In the genomic region with DNA sequence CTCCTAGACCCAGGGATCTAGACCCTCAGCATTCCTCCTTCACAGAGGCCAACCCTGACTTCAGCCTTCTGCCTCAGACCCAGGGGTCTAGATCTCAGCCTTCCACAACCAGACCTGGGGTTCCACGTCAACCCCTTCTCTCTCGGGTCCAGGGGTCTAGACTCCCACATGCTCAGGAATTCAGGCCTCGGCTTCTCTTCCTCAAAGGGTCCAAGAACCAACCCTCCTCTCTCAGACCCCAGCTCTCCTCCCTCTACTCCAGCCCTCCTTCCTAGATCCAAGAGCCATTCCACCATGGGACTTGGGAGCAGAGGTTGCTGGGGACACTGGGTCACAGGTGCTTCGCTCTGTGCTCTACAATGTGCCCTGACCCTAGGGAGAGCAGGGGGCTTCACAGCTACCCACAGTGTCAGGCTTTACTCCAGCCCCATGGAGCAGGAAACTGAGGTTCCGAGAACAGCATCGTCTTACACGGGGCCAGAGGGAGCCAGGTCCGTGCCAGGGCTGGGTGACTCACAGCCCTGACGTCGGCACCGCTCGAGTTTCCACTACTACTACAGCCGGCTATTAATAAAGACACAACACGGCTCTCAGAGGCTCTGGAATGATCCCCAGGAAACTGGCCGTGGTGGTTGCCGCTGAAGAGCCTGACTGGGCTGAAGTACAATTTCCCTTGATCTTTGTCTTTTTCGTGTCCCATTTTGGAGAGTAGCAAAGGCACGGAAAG, we compare ENCODE assay signal across 10 mouse cellular contexts. TPM values are rescaled to one million over a fixed set of nuclear protein-coding genes. Genes with fewer than 3 reads are reported as not detected.
DNase-seq lines count a peak whose midpoint lies in the region; ATAC-seq lines count a peak whose summit lies in the region.
"Had no signal": no experiment of that assay in that cellular context is flagged by ENCODE, and none has a peak within 500 bp of the region (broad histone marks: within the 10 kb centered on the region; RNA-seq: fewer than 3 reads in every experiment).

No protein-coding gene starts in this region.

- ATAC-seq in erythroid progenitor cell, adult 5-6 weeks (replicated peaks; ENCODE audit: low FRiP score, poor library complexity, severe bottlenecking) = no peak
- ATAC-seq: inflammation-experienced regulatory T-cells, adult 6 months had no signal

- DNase-seq in kidney, postnatal 25 days = peak; percentile 13 to 17
- no peak for DNase-seq in kidney, adult 18-20 months
- peak; percentile 77 for DNase-seq in adrenal gland, adult 8-10 months
- peak; percentile 81 to 84 for DNase-seq in heart, adult 9 months (ENCODE audit: low spot score in 2 of 2)
- peak; percentile 63 for DNase-seq in lung, postnatal 25 days (ENCODE audit: low spot score)
- DNase-seq in spleen, adult 12 weeks (ENCODE audit: low spot score) = no peak
- no peak for DNase-seq in right cerebral cortex, postnatal 36 days (ENCODE audit: low spot score in 2 of 2)

RNA-seq across cellular contexts. Expression of gene Sbk3, which starts 1.5 kb away (rescaled TPM):
- total RNA-seq in adrenal gland, adult 8-10 months (2022) = under 1 TPM; 0.15 to 0.74 (median 0.34) TPM
- total RNA-seq in erythroid progenitor cell, adult 5-6 weeks (2015; ENCODE audit: low replicate concordance) = not detected in 2 replicates
- not detected in 2 replicates for total RNA-seq in erythroid progenitor cell, adult 5-6 weeks (2017; ENCODE audit: low replicate concordance)
- total RNA-seq: MEL had no signal

RNA-seq across cellular contexts. Expression of gene Sbk2, which starts 8.3 kb away (rescaled TPM):
- total RNA-seq in adrenal gland, adult 8-10 months (2022) = 1 to 10 TPM in 2 of 4 experiments, under 1 TPM in 1, not detected in 1; 0.45 to 2.1 (median 1.8) TPM
- not detected in 2 replicates for total RNA-seq in erythroid progenitor cell, adult 5-6 weeks (2015; ENCODE audit: low replicate concordance)
- total RNA-seq in erythroid progenitor cell, adult 5-6 weeks (2017; ENCODE audit: low replicate concordance) = not detected in 2 replicates
- total RNA-seq: MEL had no signal

RNA-seq across cellular contexts. Expression of gene Zfp579, which starts 23.5 kb away (rescaled TPM):
- 10 to 100 TPM; 19.1 to 29.6 (median 27.4) TPM for total RNA-seq in adrenal gland, adult 8-10 months (2022)
- 9.2 TPM in 1 of 2 replicates, not detected in the other for total RNA-seq in erythroid progenitor cell, adult 5-6 weeks (2015; ENCODE audit: low replicate concordance)
- total RNA-seq in erythroid progenitor cell, adult 5-6 weeks (2017; ENCODE audit: low replicate concordance) = 1.8 TPM in 1 of 2 replicates, not detected in the other

RNA-seq across cellular contexts. Expression of gene Zfp524, which starts 41.7 kb away (rescaled TPM):
- total RNA-seq in adrenal gland, adult 8-10 months (2022) = 10 to 100 TPM; 10.0 to 15.2 (median 12.0) TPM
- total RNA-seq in erythroid progenitor cell, adult 5-6 weeks (2015; ENCODE audit: low replicate concordance) = 4.7 and 16.3 TPM in 2 replicates
- 0.64 and 3.2 TPM in 2 replicates for total RNA-seq in erythroid progenitor cell, adult 5-6 weeks (2017; ENCODE audit: low replicate concordance)

RNA-seq across cellular contexts. Expression of gene Fiz1, which starts 42.0 kb away (rescaled TPM):
- 10 to 100 TPM; 18.9 to 25.7 (median 23.3) TPM for total RNA-seq in adrenal gland, adult 8-10 months (2022)
- total RNA-seq in erythroid progenitor cell, adult 5-6 weeks (2015; ENCODE audit: low replicate concordance) = 11.9 and 14.7 TPM in 2 replicates
- total RNA-seq in erythroid progenitor cell, adult 5-6 weeks (2017; ENCODE audit: low replicate concordance) = 5.6 and 9.1 TPM in 2 replicates

Comparison
In these comparisons a context has a peak if more than half of its experiments do, and no peak if none do; other contexts are left out.
1. DNase-seq: peak in kidney, postnatal 25 days (2 of 2), adrenal gland, adult 8-10 months (single experiment), heart, adult 9 months (2 of 2) and lung, postnatal 25 days (single experiment); none in kidney, adult 18-20 months (single experiment), spleen, adult 12 weeks (single experiment) and right cerebral cortex, postnatal 36 days (0 of 2).